Mouse (Mus musculus): ENCODE measurements at regions not wholly inside any gene's neighbourhood (a gene's known extent, or its start where the extent isn't known, plus 50 kb on each side); places are given as distances from the start of the nearest gene placed in this dataset.
"Not testable (repeated sequence)": the region's sequence is repeated elsewhere in the genome, so short reads cannot be mapped to it uniquely, and the experiment has no call there.

DNA sequence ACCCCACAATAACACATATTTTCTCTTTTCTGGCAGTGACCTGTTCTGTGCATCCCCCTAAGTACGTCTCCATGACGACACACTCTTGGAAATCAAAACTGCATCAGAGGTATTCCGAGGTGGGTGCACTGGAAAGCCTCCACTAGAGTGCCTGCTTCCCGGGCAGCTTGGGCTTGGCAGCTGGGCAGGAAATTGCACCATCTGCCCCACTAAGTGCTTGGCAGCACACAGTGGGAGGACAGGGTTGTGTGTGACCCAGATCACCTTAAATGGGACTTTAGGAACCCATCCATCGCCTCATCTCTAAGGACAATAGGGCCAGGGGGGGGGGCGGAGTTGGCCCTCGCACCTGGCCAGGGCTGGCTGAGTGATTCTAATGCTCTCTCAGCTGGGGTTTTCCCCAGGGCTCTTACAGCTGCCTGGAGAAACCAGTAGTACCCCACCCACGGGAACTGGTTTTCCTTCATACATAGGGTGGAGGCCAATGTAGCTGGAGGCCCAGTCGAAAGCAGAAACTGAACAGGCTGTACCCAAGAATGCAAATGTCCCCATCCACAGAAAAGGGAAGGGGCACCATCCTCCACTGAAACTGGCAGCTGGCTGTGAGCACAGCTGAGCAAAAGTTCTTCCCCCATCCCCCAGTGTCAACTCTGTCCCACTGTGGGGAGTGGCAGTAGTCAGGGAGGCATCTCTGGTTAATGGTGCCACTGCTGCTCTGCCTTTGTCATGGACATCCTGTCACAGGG, 75.7 kb downstream of the Cryaa start:
- WGBS: 77% methylated on average over 9 of the region's 9 CpGs
- Histone ChIP-seq H3K27me3 (replicated peaks; ENCODE audit: low read depth, poor library complexity, severe bottlenecking) (no peaks in the 10 kb centered on the region), H3K4me3 (no peak overlapping the region), H3K9me3 (0 out of 2 replicates have a peak, but pooled peaks cover 7% of the 10 kb centered on the region), H3K27ac (replicated peaks) (no peak overlapping the region), H3K4me1 (peaks cover 7% of the 10 kb centered on the region; the same call in 1 of the 2 replicates), H3K36me3 (replicated peaks) (no peaks in the 10 kb centered on the region)
- no peak for DNase-seq (ENCODE audit: low spot score)

DNA sequence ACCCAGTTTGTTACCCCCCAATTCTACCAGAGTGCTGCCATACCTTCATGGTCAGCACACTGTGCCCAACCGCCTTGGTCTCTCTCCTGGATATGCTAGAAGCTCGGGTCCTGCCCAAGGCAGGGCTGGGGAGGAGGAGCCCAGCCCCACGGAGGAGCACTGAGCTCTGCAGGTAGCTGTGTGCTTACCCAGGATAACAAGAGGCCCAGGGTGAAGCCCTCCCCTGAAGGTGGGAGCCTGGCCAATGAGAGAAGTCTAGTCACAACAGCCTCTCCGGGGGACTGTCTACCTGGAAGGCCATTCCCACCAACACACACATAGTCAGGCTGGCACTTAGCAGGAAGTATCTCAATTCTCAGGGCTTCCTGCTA, 76.2 kb downstream of the Cryaa start:
- WGBS: 58% methylated on average over 4 of the region's 4 CpGs
- Histone ChIP-seq H3K4me1 (peaks cover 7% of the 10 kb centered on the region; the same call in 1 of the 2 replicates), H3K27ac (replicated peaks) (no peak overlapping the region), H3K4me3 (no peak overlapping the region), H3K27me3 (replicated peaks; ENCODE audit: low read depth, poor library complexity, severe bottlenecking) (no peaks in the 10 kb centered on the region), H3K9me3 (0 out of 2 replicates have a peak, but pooled peaks cover 7% of the 10 kb centered on the region), H3K36me3 (replicated peaks) (no peaks in the 10 kb centered on the region)
- no peak for DNase-seq (ENCODE audit: low spot score)

GRCm38 (mm10) chr17:31760465-31760864, 82.9 kb downstream of the Cryaa start:
- H3K27me3 ChIP-seq (replicated peaks; ENCODE audit: low read depth, poor library complexity, severe bottlenecking): no peaks in the 10 kb centered on the region
- no peaks in the 10 kb centered on the region for H3K36me3 ChIP-seq (replicated peaks)
- no peak overlapping the region for H3K27ac ChIP-seq (replicated peaks)
- no peaks in the 10 kb centered on the region for H3K4me1 ChIP-seq
- H3K4me3 ChIP-seq: no peak overlapping the region
- 87% methylated on average over 2 of the region's 2 CpGs for WGBS
- H3K9me3 ChIP-seq: 0 out of 2 replicates have a peak, but pooled peaks cover 7% of the 10 kb centered on the region
- DNase-seq (ENCODE audit: low spot score): no peak

DNA sequence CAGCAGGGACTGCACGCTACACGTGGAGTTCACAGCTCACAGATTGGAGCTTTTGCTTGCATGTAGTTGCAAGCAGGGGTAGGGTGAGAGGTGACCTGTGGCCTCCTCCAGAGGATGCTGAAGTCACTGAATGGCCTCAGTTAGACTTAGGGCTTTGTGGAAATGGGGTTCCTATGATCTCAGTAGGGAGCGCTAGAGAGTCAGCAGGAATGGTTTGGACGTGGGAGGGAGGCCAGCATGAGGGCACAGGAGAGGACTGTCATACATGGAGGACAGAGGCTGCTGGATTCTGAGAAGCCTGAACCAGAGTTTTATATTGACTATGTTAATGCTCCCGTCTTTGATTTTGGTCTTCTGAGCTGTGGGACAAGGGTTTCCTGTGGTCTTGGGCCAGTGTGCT, 85.5 kb downstream of the Cryaa start:
- H3K4me3 ChIP-seq: no peak overlapping the region
- no peak for DNase-seq (ENCODE audit: low spot score)
- H3K36me3 ChIP-seq (replicated peaks): no peaks in the 10 kb centered on the region
- peaks cover 8% of the 10 kb centered on the region for H3K4me1 ChIP-seq
- 54% methylated on average over 5 of the region's 5 CpGs for WGBS
- H3K9me3 ChIP-seq: no peaks in the 10 kb centered on the region
- 0 out of 2 replicates have a peak, but pooled peaks cover 7% of the 10 kb centered on the region for H3K27me3 ChIP-seq (replicated peaks; ENCODE audit: low read depth, poor library complexity, severe bottlenecking)
- H3K27ac ChIP-seq (replicated peaks): no peak overlapping the region

- Histone ChIP-seq H3K27ac (replicated peaks) (peak overlapping the region; percentile 83), H3K4me3 (peak overlapping the region; percentile 4; the same call in 1 of the 2 replicates), H3K9me3 (0 out of 2 replicates have a peak, but pooled peaks cover 5% of the 10 kb centered on the region), H3K36me3 (replicated peaks) (no peaks in the 10 kb centered on the region), H3K4me1 (peaks cover 11% of the 10 kb centered on the region), H3K27me3 (replicated peaks; ENCODE audit: low read depth, poor library complexity, severe bottlenecking) (0 out of 2 replicates have a peak, but pooled peaks cover 7% of the 10 kb centered on the region)
- peak; percentile 72 for DNase-seq (ENCODE audit: low spot score)
- WGBS: 46% methylated on average over 25 of the region's 25 CpGs
Measured at GRCm38 (mm10) chr17:31766779-31767697, 88.6 kb downstream of the Sik1 start.

DNA sequence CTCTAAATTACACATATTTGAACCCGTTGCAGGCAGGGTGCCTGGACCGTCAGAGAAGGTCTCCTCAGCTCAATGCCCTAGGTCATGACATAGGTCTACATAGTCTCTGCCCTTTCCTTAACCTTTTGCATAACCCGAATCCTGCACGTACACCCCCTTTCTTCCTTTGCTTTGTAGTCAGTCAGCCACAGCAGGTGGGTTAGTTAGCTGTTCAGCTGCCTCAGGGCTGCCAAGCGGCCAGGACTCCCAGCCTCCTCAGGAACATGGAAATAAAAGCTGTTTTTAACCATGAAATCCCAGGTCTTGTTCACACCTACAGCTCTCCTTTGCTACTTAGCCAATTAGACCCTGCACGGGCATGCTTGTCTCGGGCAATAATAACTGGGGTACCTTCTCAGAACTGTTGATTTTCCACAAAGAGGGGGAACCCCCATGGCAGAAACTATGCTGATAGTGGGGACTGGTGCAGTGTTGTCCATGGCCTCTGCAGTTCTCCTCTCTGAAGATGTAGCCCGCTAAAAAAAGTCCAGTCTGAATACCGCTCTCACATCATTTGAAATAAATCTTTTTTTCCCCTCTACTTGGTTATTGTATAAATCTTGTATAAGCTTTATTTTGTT, 83.3 kb downstream of the Sik1 start:
- no peak overlapping the region for H3K4me3 ChIP-seq
- no peak overlapping the region for H3K27ac ChIP-seq (replicated peaks)
- 56% methylated on average over 9 of the region's 9 CpGs for WGBS
- DNase-seq (ENCODE audit: low spot score): no peak
- H3K36me3 ChIP-seq (replicated peaks): no peaks in the 10 kb centered on the region
- 0 out of 2 replicates have a peak, but pooled peaks cover 5% of the 10 kb centered on the region for H3K9me3 ChIP-seq
- H3K27me3 ChIP-seq (replicated peaks; ENCODE audit: low read depth, poor library complexity, severe bottlenecking): 0 out of 2 replicates have a peak, but pooled peaks cover 7% of the 10 kb centered on the region
- H3K4me1 ChIP-seq: peaks cover 16% of the 10 kb centered on the region

GRCm38 (mm10) chr17:31773882-31774281, 81.7 kb downstream of the Sik1 start:
- H3K9me3 ChIP-seq; H3K27ac ChIP-seq (replicated peaks); H3K36me3 ChIP-seq (replicated peaks); H3K4me3 ChIP-seq; H3K27me3 ChIP-seq (replicated peaks; ENCODE audit: low read depth, poor library complexity, severe bottlenecking); DNase-seq (ENCODE audit: low spot score): not testable (repeated sequence)
- H3K4me1 ChIP-seq: peaks cover 28% of the 10 kb centered on the region

- H3K27me3 ChIP-seq (replicated peaks; ENCODE audit: low read depth, poor library complexity, severe bottlenecking): no peaks in the 10 kb centered on the region
- peaks cover 33% of the 10 kb centered on the region for H3K4me1 ChIP-seq
- WGBS: 90% methylated on average over 5 of the region's 5 CpGs
- DNase-seq (ENCODE audit: low spot score): no peak
- no peak overlapping the region for H3K27ac ChIP-seq (replicated peaks)
- H3K36me3 ChIP-seq (replicated peaks): no peaks in the 10 kb centered on the region
- H3K4me3 ChIP-seq: no peak overlapping the region
- 0 out of 2 replicates have a peak, but pooled peaks cover 5% of the 10 kb centered on the region for H3K9me3 ChIP-seq
Measured at GRCm38 (mm10) chr17:31775037-31775436, 80.6 kb downstream of the Sik1 start.

- Histone ChIP-seq H3K4me3 (no peak overlapping the region), H3K27me3 (replicated peaks; ENCODE audit: low read depth, poor library complexity, severe bottlenecking) (no peaks in the 10 kb centered on the region), H3K27ac (replicated peaks) (no peak overlapping the region), H3K9me3 (0 out of 2 replicates have a peak, but pooled peaks cover 3% of the 10 kb centered on the region), H3K4me1 (peaks cover 33% of the 10 kb centered on the region), H3K36me3 (replicated peaks) (no peaks in the 10 kb centered on the region)
- no peak for DNase-seq (ENCODE audit: low spot score)
- 92% methylated on average over 3 of the region's 3 CpGs for WGBS
Measured at GRCm38 (mm10) chr17:31775966-31776365, 79.6 kb downstream of the Sik1 start.

GRCm38 (mm10) chr17:31776949-31777607, 78.5 kb downstream of the Sik1 start:
- Histone ChIP-seq H3K27me3 (replicated peaks; ENCODE audit: low read depth, poor library complexity, severe bottlenecking) (no peaks in the 10 kb centered on the region), H3K9me3 (no peaks in the 10 kb centered on the region), H3K36me3 (replicated peaks) (no peaks in the 10 kb centered on the region), H3K4me3 (no peak overlapping the region), H3K4me1 (peaks cover 30% of the 10 kb centered on the region), H3K27ac (replicated peaks) (peak overlapping the region; percentile 79)
- 50% methylated on average over 9 of the region's 9 CpGs for WGBS
- DNase-seq (ENCODE audit: low spot score): peak; percentile 68

GRCm38 (mm10) chr17:31777751-31778150, 77.9 kb downstream of the Sik1 start:
- peaks cover 26% of the 10 kb centered on the region for H3K4me1 ChIP-seq
- WGBS: 79% methylated on average over 5 of the region's 5 CpGs
- DNase-seq (ENCODE audit: low spot score): no peak

DNA sequence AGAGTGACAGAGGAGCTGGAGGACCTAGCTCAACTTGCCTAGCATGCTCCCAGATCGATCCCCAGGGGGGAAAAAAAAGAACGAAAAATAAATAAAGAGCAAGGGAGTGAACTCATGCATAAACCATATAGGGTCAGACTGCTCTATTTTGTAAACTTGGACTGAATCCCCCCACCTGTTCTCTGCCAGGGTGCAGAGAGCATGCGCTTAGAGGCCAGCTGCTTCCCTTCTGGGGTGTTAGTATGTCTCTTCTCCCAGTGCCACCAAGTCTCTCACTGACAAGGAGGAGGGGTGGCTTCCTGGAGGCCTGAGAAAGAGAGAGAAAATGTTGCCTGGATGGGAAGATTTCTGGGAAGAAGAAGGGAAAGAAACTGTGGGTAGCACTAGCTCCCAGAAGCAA, 76.1 kb downstream of the Sik1 start:
- Histone ChIP-seq H3K4me1 (peaks cover 26% of the 10 kb centered on the region), H3K27me3 (replicated peaks; ENCODE audit: low read depth, poor library complexity, severe bottlenecking) (no peaks in the 10 kb centered on the region), H3K9me3 (no peaks in the 10 kb centered on the region), H3K4me3 (no peak overlapping the region), H3K36me3 (replicated peaks) (no peaks in the 10 kb centered on the region), H3K27ac (replicated peaks) (no peak overlapping the region; the same call in 1 of the 2 replicates)
- DNase-seq (ENCODE audit: low spot score): no peak
- 80% methylated on average over 3 of the region's 3 CpGs for WGBS

More at GRCm38 (mm10) chr17:31777751-31778150, 77.9 kb downstream of the Sik1 start:
- no peak overlapping the region for H3K4me3 ChIP-seq
- H3K36me3 ChIP-seq (replicated peaks): no peaks in the 10 kb centered on the region
- no peaks in the 10 kb centered on the region for H3K9me3 ChIP-seq
- peak overlapping the region; percentile 79 for H3K27ac ChIP-seq (replicated peaks)
- no peaks in the 10 kb centered on the region for H3K27me3 ChIP-seq (replicated peaks; ENCODE audit: low read depth, poor library complexity, severe bottlenecking)

All from embryonic facial prominence, embryonic 10.5 days (tissue).